ENCODE assay signal across 25 mouse cellular contexts in the genomic region with DNA sequence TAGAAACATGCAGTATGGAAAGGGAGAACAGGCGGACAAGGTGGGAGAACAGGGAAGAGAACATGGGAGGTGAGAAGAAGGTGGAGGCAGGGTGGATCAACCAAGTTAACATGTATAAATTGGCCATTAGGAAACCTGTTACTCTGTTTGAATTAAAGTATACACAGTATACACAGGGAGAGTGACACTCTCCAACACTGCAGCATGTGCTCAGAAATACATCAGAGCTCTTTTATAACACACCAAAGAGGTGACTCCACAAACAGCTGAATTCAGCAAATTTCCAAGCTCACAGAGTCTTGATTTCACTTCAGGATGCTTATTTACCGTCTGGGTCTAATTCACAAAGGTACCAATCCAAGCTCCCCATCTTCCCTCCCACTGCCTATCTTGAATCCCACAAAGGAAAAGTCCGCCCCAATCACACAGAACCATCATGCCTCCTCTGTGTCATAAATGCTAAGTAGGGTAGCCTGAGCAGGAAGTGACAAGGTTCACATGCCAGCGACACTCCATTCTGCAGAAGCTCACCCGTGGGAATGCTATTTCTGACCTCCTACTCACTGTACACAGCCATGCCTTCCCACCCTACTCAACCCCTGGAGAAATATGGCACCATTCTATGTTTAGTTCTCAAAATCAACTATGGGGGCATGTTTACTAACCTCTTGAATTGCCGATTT.
"Had no signal": no experiment of that assay in that cellular context is flagged by ENCODE, and none has a peak within 500 bp of the region (broad histone marks: within the 10 kb centered on the region; RNA-seq: fewer than 3 reads in every experiment).

No protein-coding gene starts in this region.

- H3K27me3 ChIP-seq: heart, embryonic 12.5 days; hindbrain, embryonic 12.5 days; kidney, embryonic 15.5 days; limb, embryonic 13.5 days; limb, embryonic 15.5 days; liver, embryonic 12.5 days had no signal

- H3K4me2 ChIP-seq: heart, embryonic 12.5 days; hindbrain, embryonic 12.5 days; hindbrain, embryonic 14.5 days; kidney, embryonic 15.5 days; limb, embryonic 13.5 days; limb, embryonic 15.5 days; liver, embryonic 12.5 days had no signal

- H3K27ac ChIP-seq: gastrocnemius, adult 2 months; heart, embryonic 10.5 days; hindbrain, embryonic 10.5 days; hindbrain, embryonic 12.5 days; hindbrain, embryonic 14.5 days; hindbrain, postnatal 0 days; kidney, embryonic 15.5 days; kidney, postnatal 0 days; limb, embryonic 13.5 days; limb, embryonic 15.5 days; liver, embryonic 12.5 days; liver, embryonic 14.5 days had no signal

- H3K4me3 ChIP-seq: gastrocnemius, adult 2 months; heart, embryonic 10.5 days; heart, embryonic 12.5 days; hindbrain, embryonic 10.5 days; hindbrain, embryonic 12.5 days; kidney, embryonic 15.5 days; limb, embryonic 13.5 days; limb, embryonic 15.5 days; liver, embryonic 12.5 days had no signal

- DNase-seq: gastrocnemius, adult 2 months; gastrocnemius, postnatal 10 days; gastrocnemius, postnatal 25 days; heart, adult 18-20 months; heart, postnatal 10 days; heart, postnatal 4 days; kidney, adult 18-20 months; kidney, adult 8-10 months; kidney, postnatal 14 days; kidney, postnatal 36 days; layer of hippocampus, adult 9-11 months; layer of hippocampus, postnatal 36 days; left cerebral cortex, postnatal 4 days had no signal

- H3K9ac ChIP-seq: heart, embryonic 12.5 days; hindbrain, embryonic 12.5 days; hindbrain, embryonic 14.5 days; kidney, embryonic 15.5 days; limb, embryonic 13.5 days; limb, embryonic 15.5 days; liver, embryonic 12.5 days; liver, embryonic 14.5 days had no signal

- H3K9me3 ChIP-seq: heart, embryonic 10.5 days; heart, embryonic 12.5 days; hindbrain, embryonic 10.5 days; hindbrain, embryonic 12.5 days; kidney, embryonic 15.5 days; limb, embryonic 13.5 days; limb, embryonic 15.5 days; liver, embryonic 12.5 days had no signal

- H3K4me1 ChIP-seq: hindbrain, embryonic 12.5 days; kidney, embryonic 15.5 days; liver, embryonic 12.5 days had no signal

- H3K36me3 ChIP-seq: heart, embryonic 10.5 days; hindbrain, embryonic 10.5 days; hindbrain, embryonic 12.5 days; liver, embryonic 12.5 days had no signal

- ATAC-seq: hindbrain, postnatal 0 days; liver, embryonic 12.5 days had no signal
